Mouse (Mus musculus): ENCODE measurements at regions not wholly inside any gene's neighbourhood (a gene's known extent, or its start where the extent isn't known, plus 50 kb on each side); places are given as distances from the start of the nearest gene placed in this dataset.

GRCm38 (mm10) chr1:157014532-157015497 is 75.4 kb upstream of the Ralgps2 start:
- no peak for DNase-seq (ENCODE audit: low spot score in 2 of 2)

DNA sequence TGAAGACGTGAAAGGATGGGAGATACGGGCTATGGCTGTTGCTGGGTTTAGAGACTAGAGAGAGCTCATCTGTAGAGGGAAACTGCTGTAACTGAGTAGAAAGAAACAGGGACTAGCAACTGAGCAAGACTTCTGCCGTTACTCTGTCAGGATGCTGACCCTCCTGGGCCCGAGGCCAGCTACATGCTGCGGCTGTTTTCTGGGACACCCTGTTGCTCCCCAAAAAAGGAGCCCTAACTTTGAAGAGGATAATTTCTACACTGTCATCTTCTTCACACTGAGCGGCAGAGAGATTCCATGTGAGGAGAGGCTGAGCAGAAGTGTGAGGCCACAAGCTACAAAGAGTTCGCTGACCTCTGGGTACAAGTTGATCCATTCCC is 74.2 kb upstream of the Ralgps2 start:
- DNase-seq (ENCODE audit: low spot score in 2 of 2), result no peak

DNA sequence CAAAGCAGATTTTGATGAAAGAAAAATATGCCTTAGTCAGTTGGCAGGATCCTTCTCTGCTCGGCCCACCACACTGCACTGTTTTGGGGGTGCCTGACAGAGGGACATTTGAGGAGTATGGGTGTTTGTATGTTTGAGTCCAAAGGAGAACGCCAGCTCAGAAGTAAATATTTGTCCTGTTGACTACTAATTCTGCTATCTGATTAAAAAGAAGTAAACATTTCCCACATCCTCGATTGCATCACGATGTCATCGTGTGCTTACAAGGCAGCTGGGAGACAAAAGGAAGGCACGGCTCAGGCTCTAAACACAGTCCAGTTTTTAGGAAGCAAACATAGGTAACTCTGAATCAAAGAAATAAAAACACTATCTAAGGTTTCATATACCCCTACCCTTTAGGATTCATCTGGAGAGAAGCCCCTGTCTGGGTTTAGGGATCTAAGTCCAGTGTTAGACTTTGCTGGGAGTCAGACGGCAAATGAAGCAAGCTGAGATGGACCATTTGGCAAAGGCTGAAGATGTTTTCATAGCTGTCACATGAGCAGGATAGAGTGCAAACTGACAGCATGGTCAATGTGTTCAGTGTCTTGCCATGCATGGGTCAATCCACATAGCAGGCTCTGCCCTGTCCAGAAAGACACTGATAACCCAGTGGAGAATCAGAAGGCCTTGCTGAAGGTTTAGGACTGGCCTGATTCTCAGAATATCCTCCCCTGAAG is 73.7 kb upstream of the Ralgps2 start:
- no peak for DNase-seq (ENCODE audit: low spot score in 2 of 2)

DNA sequence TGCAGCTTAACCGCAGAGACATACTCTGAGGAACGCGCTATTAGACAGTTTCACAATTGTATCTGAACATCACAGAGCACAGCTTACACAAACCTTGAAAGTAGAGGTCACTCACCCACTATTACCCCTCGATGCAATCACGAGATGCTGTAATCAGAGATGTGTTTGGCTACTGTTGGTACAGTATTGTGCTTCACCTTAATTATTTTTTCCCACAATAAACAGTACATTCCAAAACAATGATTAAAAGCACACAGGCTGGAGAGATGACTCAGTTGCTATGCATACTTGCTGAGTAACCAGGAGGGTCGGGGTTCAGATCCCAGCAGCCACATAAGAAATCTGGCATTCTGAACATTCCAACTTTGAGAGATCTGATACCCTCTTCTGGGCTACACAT is 71.8 kb upstream of the Ralgps2 start:
- no peak for DNase-seq (ENCODE audit: low spot score in 2 of 2)

- no peak for DNase-seq (ENCODE audit: low spot score in 2 of 2)
These were observed 70.0 kb upstream of the Ralgps2 start for GRCm38 (mm10) chr1:157009427-157009826.

GRCm38 (mm10) chr1:157007891-157008730 is 68.7 kb upstream of the Ralgps2 start:
- no peak for DNase-seq (ENCODE audit: low spot score in 2 of 2)

- no peak for DNase-seq (ENCODE audit: low spot score in 2 of 2)
These were observed 65.1 kb upstream of the Ralgps2 start for GRCm38 (mm10) chr1:157004312-157005074.

GRCm38 (mm10) chr1:157003034-157003433 is 63.6 kb upstream of the Ralgps2 start:
- no peak for DNase-seq (ENCODE audit: low spot score in 2 of 2)

GRCm38 (mm10) chr1:157002258-157002657 is 62.8 kb upstream of the Ralgps2 start:
- no peak for DNase-seq (ENCODE audit: low spot score in 2 of 2)

- DNase-seq (ENCODE audit: low spot score in 2 of 2), result no peak
These were observed 61.7 kb upstream of the Ralgps2 start for GRCm38 (mm10) chr1:157001008-157001660.

DNA sequence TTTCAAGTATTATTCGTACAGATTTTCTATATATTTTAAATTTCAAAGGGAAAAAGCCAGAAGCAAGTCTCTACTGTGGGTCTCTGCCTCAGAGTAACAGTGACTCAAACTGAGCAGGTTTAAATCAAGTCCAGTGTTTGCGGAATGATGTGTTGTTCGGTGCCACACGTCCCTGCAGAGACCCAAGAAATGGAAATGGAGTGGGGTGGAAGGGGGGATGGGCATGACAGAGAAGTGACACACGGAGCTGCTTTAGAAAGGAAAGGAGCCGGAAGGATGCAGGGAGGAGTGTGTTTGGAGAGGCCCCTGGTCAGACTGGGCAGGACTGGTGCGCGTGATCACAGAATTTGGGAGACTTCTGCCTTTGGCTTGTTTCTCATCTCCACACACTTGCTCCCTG is 60.5 kb upstream of the Ralgps2 start:
- no peak for DNase-seq (ENCODE audit: low spot score in 2 of 2)

GRCm38 (mm10) chr1:156999272-156999671 is 59.8 kb upstream of the Ralgps2 start:
- no peak for DNase-seq (ENCODE audit: low spot score in 2 of 2)

GRCm38 (mm10) chr1:156997476-156998305 is 58.3 kb upstream of the Ralgps2 start:
- DNase-seq (ENCODE audit: low spot score in 2 of 2), result peak in 1 of 2 experiments; percentile 39

- DNase-seq (ENCODE audit: low spot score in 2 of 2), result no peak
These were observed 57.6 kb upstream of the Ralgps2 start for GRCm38 (mm10) chr1:156997033-156997432.

- DNase-seq (ENCODE audit: low spot score in 2 of 2), result peak in 1 of 2 experiments; percentile 67
These were observed 56.9 kb upstream of the Ralgps2 start for GRCm38 (mm10) chr1:156996084-156996880.

- no peak for DNase-seq (ENCODE audit: low spot score in 2 of 2)
These were observed 55.9 kb upstream of the Ralgps2 start for GRCm38 (mm10) chr1:156995180-156995951.

DNA sequence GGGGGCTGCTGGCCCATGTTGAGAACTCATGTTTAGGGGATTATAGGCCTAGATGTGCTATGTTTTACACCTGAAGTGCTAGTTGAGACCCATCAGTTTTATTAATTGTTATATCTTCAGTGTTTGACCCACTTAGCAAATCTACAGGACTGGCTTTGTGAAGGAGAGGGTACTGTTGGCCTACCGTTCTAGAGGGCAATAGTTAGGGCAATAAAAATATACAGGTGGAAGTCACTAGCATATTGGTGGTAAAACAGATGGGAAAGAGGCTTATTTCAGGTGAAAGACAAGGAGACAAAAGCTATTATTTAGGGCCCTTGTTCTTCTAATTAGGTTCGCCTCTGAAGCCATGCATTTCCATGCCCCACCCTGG is 55.2 kb upstream of the Ralgps2 start:
- DNase-seq (ENCODE audit: low spot score in 2 of 2), result no peak

DNA sequence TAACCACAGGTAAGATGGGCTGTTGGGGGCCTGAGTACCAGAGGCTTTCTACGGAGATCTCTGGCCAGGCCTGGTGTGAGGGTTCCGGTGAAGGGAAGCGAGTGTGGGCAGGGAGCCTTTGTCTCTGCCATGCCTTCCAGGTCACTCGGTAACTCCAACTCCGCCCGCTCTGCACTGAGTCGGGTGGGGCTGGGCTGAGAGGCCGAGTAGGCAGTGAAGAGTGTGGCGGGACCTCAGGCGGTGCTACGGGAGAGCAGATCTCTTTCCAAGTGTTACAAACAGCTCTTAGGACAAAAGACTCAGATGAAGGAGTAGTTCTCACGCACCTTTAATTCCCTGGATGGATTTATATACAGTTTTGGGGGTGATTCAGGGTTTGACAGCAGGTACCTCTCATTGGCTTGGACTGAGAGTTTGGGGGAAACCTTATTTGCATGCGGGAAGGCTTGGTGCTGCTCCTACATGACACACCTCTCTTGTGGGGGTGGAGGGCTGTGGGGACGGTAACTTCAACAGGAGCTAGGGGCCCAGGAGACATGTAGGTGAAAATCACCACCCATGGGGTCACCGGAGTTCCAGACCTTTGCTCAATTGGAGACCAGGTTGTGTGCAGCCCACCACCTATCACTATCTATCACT is 54.7 kb upstream of the Ralgps2 start:
- DNase-seq (ENCODE audit: low spot score in 2 of 2), result no peak

Measured in spleen, postnatal 10 days (tissue).